Mouse (Mus musculus) cerebellum, adult 2 months (tissue): ENCODE measurements at regions not wholly inside any gene's neighbourhood (a gene's known extent, or its start where the extent isn't known, plus 50 kb on each side); places are given as distances from the start of the nearest gene placed in this dataset.

Experiments
- DNase-seq, 2 experiments: peaks; one replicate each; pipeline ENCODE4 v3.0.0; 2021
- H3K27ac ChIP-seq: fragments of 200-500 bp; 2 replicates; pipeline ENCODE4 v1.5.1; 2012; ENCODE audit warnings: low read length, control low read depth, inconsistent platforms; ENCODE audit not compliant: insufficient read depth
- H3K27me3 ChIP-seq: fragments of 200-500 bp; 2 replicates; pipeline ENCODE4 v1.6.1; 2012; ENCODE audit warnings: inconsistent platforms, mild to moderate bottlenecking, low read length, moderate library complexity; ENCODE audit not compliant: control insufficient read depth, insufficient read depth
- H3K4me1 ChIP-seq: fragments of 200-500 bp; 2 replicates; pipeline ENCODE4 v1.6.1; 2011; ENCODE audit warnings: low read length; ENCODE audit not compliant: control insufficient read depth, insufficient read depth
- H3K4me3 ChIP-seq: fragments of 200-500 bp; replicated peaks from 2 replicates; pipeline ENCODE3; 2011; ENCODE audit warnings: mild to moderate bottlenecking, low read depth, low read length, control low read depth; ENCODE audit not compliant: insufficient read depth
- CTCF ChIP-seq: fragments of 200-500 bp; IDR thresholded peaks from 2 replicates; pipeline ENCODE4 v1.5.1; 2011; ENCODE audit warnings: low read depth, mild to moderate bottlenecking, control low read depth, low read length, moderate library complexity, borderline replicate concordance; ENCODE audit not compliant: insufficient read depth
- POLR2A ChIP-seq: fragments of 200-500 bp; IDR thresholded peaks from 2 replicates; pipeline ENCODE4 v1.6.1; 2011; ENCODE audit warnings: low read length, control low read depth, borderline replicate concordance; ENCODE audit not compliant: insufficient read depth
- WGBS: fragments of 180-500 bp; shearing (Covaris S2); methylation state at CpG from one replicate; pipeline ENCODE4 v1.1.7; 2018; 5-methylcytosine and 5-hydroxymethylcytosine counted together

DNA sequence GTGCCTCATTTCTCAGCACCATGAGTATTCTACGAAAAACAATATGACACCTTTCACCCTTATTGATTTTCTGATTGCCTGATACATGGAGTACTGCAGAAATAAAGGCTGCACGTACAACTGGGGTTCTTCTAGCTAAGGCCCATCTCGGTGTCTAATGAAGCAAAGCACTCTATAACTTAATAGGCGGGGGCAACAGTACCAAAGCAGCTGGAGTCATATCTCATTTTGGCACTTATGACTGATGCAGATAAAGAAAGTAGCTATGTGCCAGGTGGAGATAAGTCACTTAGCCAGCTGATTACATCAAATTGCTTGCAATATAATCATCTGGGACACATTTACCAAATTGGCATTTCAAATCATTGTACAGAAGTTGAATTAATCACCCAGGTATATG lies 73.0 kb upstream of the Lin7a start:
- no peaks in the 10 kb centered on the region for H3K4me1 ChIP-seq
- H3K27ac ChIP-seq = no peak overlapping the region
- no peak for TF ChIP-seq POLR2A
- TF ChIP-seq CTCF = no peak
- no peaks in the 10 kb centered on the region for H3K27me3 ChIP-seq
- DNase-seq = no peak
- WGBS = 74% methylated on average over 4 of the region's 4 CpGs
- no peak overlapping the region for H3K4me3 ChIP-seq

- Histone ChIP-seq H3K4me1 (no peaks in the 10 kb centered on the region), H3K27me3 (no peaks in the 10 kb centered on the region), H3K4me3 (no peak overlapping the region), H3K27ac (no peak overlapping the region)
- 73% methylated on average over 4 of the region's 4 CpGs for WGBS
- TF ChIP-seq CTCF (no peak), POLR2A (no peak)
- DNase-seq = no peak
Measured at GRCm38 (mm10) chr10:107201051-107201450, 70.4 kb upstream of the Lin7a start.

GRCm38 (mm10) chr10:107205085-107205717 lies 66.3 kb upstream of the Lin7a start:
- H3K27me3 ChIP-seq = no peaks in the 10 kb centered on the region
- 35% methylated on average over 9 of the region's 9 CpGs for WGBS
- H3K4me1 ChIP-seq = no peaks in the 10 kb centered on the region
- H3K4me3 ChIP-seq = no peak overlapping the region
- no peak for DNase-seq
- H3K27ac ChIP-seq = no peak overlapping the region
- TF ChIP-seq CTCF (no peak), POLR2A (no peak)

DNA sequence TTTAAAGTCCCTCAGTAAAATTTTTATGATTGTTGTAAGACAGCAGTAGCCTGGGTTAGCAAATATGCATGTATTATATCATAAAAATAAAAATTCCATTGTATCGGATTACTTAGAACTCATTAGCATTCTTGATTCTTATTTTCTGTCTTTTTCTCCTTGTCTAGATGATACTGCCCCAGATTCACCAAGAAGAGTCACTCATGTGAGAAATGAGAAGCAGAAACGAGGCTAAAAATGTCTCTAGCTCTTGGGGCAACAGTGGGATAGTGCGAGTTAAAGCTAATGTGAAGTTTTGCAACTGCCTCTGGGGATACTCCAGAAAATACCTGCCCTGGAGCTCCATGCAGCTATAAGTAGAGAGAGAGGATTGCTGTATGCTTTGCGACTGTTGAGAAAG lies 61.6 kb upstream of the Lin7a start:
- WGBS = 61% methylated on average over 4 of the region's 4 CpGs
- no peak for TF ChIP-seq POLR2A
- no peak for TF ChIP-seq CTCF
- H3K4me3 ChIP-seq = no peak overlapping the region
- DNase-seq = peak in 1 of 2 experiments; percentile 14
- H3K27me3 ChIP-seq = no peaks in the 10 kb centered on the region
- no peaks in the 10 kb centered on the region for H3K4me1 ChIP-seq
- H3K27ac ChIP-seq = no peak overlapping the region

DNA sequence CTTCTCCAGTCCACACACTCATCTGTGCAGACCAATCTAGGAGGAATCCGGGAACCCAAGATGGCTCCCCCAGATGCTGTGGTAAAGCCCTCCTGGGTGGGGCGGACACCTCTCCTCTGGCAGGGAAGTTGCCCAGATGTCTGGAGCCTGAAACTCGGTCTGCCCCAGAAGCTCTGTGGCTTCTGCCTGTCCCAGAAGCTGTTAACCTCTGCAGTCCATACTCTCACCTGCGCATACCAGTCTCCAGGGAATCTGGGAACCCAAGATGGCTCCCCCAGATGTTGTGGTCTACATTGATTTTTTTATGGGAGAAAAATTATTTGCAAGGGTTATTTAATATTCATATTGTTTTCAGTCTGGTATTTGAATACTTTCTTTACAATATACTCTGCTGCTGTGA lies 58.4 kb upstream of the Lin7a start:
- TF ChIP-seq CTCF (no peak), POLR2A (no peak)
- 92% methylated on average over 4 of the region's 4 CpGs for WGBS
- no peak for DNase-seq
- H3K4me3 ChIP-seq = no peak overlapping the region
- H3K4me1 ChIP-seq = no peaks in the 10 kb centered on the region
- no peak overlapping the region for H3K27ac ChIP-seq
- no peaks in the 10 kb centered on the region for H3K27me3 ChIP-seq

GRCm38 (mm10) chr10:107213541-107214340 lies 57.7 kb upstream of the Lin7a start:
- Histone ChIP-seq H3K27me3 (no peaks in the 10 kb centered on the region), H3K27ac (no peak overlapping the region), H3K4me3 (no peak overlapping the region), H3K4me1 (no peaks in the 10 kb centered on the region)
- TF ChIP-seq POLR2A (no peak), CTCF (no peak)
- DNase-seq = no peak
- WGBS = 82% methylated on average over 3 of the region's 3 CpGs

DNA sequence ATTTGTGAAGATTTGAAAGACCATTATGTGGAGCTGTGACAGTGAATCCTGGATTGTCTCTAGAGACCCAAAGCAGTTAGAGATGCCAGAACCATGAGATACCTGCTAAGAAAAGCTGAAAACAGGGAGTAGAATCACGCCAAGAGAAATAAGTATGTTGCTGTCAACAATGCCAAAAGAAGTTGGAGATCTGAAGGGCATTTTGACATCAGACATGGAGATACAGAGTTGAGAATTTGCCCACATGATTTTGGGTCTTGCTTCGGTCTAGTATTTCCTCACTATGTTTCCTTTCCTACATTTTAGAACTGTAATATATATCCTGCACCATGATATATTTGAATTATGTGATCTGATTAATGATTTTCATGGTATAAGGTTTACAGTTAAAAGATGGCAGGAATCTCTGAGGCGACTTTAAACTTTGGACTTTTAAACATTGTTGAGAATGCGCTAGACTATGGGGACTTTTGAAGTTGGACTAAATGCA lies 56.7 kb upstream of the Lin7a start:
- no peak for DNase-seq
- H3K4me3 ChIP-seq = no peak overlapping the region
- 88% methylated on average over 4 of the region's 4 CpGs for WGBS
- TF ChIP-seq POLR2A (no peak), CTCF (no peak)
- H3K4me1 ChIP-seq = no peaks in the 10 kb centered on the region
- H3K27ac ChIP-seq = no peak overlapping the region
- H3K27me3 ChIP-seq = no peaks in the 10 kb centered on the region

- TF ChIP-seq CTCF = no peak
- 86% methylated on average over 2 of the region's 2 CpGs for WGBS
- no peak overlapping the region for H3K4me3 ChIP-seq
- no peaks in the 10 kb centered on the region for H3K27me3 ChIP-seq
- no peaks in the 10 kb centered on the region for H3K4me1 ChIP-seq
- H3K27ac ChIP-seq = no peak overlapping the region
- no peak for DNase-seq
Measured at GRCm38 (mm10) chr10:107215611-107216520, 55.6 kb upstream of the Lin7a start.
